Mouse (Mus musculus) frontal cortex, postnatal 25 days (tissue): ENCODE data around the gene Adam15.

Experiments used
- DNase-seq, 2 experiments: peaks; one replicate each; pipeline ENCODE4 v3.0.0; 2022; ENCODE audit warnings: low spot score in 2 of 2

Adam15 gene

DNA sequence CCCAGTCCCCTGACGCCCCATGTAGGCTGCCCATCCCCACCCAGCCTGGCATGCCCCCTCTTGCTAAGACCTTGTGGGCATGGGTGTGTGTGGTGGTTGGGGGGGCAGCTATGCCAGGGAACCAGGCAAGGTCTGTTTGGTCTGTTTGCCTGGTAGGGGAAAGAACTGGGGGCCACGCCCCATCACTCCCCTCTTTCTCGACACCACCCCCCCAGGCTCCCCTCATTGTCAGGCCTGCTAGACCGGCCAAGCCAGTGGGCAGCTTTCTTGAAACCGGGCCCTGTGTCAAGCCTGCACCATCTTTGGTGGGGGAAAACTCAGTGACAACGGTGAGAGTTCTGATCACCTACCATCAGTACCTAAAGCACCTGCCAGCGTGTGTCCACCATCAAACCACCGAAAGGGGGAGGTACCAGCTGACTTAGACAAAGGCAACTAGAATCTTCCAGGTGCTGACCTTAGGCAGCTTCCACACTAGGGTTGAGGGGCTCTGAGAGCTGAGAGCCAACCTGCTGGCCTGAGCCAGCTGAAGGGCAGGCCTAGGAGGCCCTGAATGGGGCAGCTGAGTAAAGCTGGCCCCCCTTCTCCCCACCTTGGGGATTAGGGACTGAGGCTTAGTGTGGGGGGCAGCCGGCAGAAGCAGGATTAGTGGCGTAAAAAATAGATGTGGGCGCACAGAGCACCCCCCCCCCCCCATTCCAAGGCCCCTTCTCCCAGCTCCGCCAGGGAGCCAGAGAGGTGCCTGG lies 34.7 kb upstream of the Adam15 start:
- DNase-seq = no peak

- DNase-seq = no peak
Observed at GRCm38 (mm10) chr3:89383651-89384255, 34.0 kb upstream of the Adam15 start.

- DNase-seq = no peak
Observed at GRCm38 (mm10) chr3:89382950-89383349, 33.2 kb upstream of the Adam15 start.

GRCm38 (mm10) chr3:89382033-89382882 lies 32.5 kb upstream of the Adam15 start:
- no peak for DNase-seq

DNA sequence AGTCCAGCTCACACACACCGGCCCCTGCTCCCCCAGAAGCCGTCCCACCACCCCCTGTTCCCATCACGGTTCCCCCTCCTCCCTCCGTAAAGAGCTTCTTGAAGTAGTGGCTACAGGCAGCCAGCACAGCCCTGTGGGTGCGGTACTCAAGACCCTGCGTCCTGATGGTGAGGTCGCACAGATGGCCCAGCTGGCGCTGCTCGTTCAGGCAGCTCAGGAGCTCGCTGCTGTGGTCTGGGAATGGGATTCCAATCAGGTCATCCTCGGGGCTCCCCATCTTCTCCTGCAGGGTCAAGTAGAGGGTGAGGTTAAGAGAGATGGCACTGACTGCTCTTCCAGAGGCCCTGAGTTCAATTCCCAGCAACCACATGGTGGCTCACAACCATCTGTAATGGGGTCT lies 31.4 kb upstream of the Adam15 start:
- DNase-seq = no peak

GRCm38 (mm10) chr3:89380711-89381110 lies 30.9 kb upstream of the Adam15 start:
- no peak for DNase-seq

DNA sequence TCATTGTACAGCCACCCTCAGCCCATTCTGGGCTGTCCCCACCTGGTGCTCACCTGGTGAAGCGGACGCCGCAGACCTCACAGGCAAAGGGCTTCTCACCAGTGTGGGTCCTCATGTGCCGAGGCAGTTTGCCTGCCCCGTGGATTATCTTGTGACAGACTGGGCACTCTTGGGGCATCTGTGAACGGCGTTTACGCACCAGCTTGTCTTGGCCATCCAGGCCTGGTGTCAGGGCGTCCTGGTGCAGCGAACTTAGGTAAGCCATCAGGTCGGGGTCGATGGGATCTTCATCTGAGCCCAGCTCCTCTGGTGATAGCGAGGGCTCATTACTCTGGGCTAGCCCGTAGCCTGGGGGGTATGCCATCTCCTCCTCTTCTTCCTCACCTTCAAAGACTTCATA lies 30.5 kb upstream of the Adam15 start:
- no peak for DNase-seq

- no peak for DNase-seq
Observed at GRCm38 (mm10) chr3:89379388-89380131, 29.8 kb upstream of the Adam15 start.

DNA sequence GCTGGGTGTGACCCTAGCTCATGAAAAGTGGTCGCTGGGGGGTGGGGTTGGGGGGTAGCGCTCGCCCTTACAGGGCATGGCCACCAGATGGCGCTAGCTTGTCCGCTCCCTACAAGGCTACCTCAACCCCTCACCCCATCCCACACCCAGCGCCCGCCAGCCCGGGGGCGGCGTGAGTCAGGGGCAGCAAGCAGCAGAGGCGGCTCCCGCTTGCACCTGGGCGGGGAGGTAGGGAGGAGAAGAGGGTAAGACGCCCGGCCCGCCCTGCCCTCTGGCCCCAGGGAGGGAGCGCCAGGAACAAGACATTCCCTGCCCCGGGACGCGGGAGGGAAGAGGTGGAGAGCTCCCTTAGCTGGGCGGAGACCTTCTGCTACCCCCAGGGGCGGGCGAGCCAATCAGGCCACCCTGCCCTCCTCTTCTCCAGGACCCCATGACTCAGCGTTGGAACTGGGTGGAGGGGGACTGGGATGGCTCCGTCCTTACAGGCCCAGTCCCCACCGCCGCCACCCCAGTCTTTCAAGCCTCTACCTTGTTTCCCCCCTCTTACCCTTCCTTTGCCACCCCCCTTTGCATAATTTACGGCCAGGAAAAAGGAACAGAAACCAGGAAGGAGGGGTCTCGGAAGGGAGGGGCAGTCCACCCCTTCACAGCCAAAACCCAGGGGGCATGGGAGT lies 28.7 kb upstream of the Adam15 start:
- DNase-seq = peak; percentile 36 to 52

GRCm38 (mm10) chr3:89377831-89378230 lies 28.0 kb upstream of the Adam15 start:
- no peak for DNase-seq

GRCm38 (mm10) chr3:89373581-89374231 lies 23.9 kb upstream of the Adam15 start:
- no peak for DNase-seq

GRCm38 (mm10) chr3:89367338-89367737 lies 17.5 kb upstream of the Adam15 start:
- DNase-seq = no peak

GRCm38 (mm10) chr3:89365486-89366414 lies 16.0 kb upstream of the Adam15 start:
- no peak for DNase-seq

GRCm38 (mm10) chr3:89365153-89365485 lies 15.3 kb upstream of the Adam15 start, which contains the start of gene Dcst1:
Gene Dcst1 (minus strand): TSS chr3:89365253.
- no peak for DNase-seq

GRCm38 (mm10) chr3:89364631-89365030 lies 14.8 kb upstream of the Adam15 start:
- DNase-seq = no peak

DNA sequence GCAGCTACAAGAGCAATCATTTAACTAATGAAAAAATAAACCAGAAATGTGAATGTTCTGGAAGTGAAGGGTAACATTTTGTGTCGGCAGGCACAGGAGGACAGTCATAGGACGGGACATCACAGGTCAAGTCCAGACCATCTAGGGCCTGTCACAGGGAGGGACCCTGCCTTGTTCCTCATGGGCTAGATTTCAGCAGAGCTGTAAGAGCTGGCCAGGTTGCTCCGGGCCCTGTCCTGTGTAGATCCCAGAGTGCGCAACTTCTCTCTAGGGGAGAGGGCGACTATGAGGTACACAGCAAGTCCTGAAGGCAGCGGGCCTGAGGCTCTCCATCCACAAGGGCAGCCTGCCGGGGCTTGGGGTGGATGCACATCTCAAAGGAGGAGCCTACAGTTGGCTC lies 11.9 kb upstream of the Adam15 start, which contains the start of gene Dcst2:
Dcst2 (plus strand) TSS at position 301 of the 400 bp plus-strand sequence.
- DNase-seq = no peak

DNA sequence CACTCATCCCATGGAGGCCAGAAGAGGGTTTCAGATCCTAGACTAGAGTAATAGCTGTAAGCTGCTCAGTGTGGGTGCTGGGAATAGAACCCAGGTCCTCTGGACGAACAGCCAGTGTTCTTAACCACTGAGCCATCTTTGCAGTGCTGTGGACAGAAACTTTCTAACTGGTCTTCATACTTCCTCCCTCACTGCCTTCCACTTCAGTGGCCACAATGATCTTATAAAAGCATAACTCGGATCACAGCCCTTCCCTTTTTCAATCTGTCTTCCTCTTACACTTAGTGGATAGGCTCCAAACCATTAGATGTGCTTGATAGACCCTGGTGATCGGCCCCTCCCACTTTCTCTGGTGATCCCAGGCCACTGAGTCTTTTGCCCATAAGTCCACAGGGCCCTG lies 10.4 kb upstream of the Adam15 start:
- no peak for DNase-seq

- no peak for DNase-seq
Observed at GRCm38 (mm10) chr3:89359630-89360029, 9.8 kb upstream of the Adam15 start.

DNA sequence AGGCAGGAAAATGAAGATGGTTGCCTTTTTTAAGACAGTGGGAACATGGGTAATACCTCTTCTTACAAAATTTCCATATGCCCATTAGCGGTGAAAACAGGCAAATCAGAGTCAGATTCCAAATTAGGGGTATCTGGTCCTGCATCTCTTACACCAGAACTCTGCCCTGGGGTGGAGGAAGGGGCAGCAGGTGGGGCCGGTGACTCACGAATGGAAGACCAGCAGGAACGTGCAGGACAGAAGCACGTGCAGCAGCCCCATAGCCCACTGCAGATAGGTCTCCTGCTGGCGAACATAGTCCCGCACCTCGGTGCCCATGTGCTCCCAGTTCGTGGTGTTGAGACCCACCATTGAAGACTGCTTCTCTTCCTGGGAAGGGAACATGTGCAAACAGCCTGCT lies 6.2 kb upstream of the Adam15 start:
- no peak for DNase-seq

DNA sequence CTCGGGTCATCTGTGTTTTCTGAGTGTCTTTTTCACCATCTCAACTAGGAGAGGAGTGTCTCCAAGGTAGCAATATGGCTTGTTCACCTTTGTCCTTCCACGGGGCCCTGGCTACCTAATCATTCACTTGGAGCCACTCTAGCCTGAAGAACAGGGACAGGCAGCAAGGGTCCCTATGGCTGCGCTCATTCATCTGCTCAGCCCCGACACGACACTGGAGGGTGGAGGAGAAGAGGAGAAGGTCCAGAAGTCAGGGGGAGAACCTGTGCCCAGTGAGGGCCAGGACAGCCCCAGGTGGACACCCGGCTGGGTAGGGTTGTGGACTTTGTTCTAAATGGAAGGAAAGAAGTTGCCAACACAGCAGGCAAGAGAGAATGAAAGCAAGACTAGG lies 5.7 kb upstream of the Adam15 start:
- no peak for DNase-seq
